Comparison of ENCODE assay signal across 8 mouse cellular contexts in genomic region chr9:74975911-74976563, GRCm38 (mm10). TPM values are rescaled to one million over a fixed set of nuclear protein-coding genes. Genes with fewer than 3 reads are reported as not detected.
DNase-seq lines count a peak whose midpoint lies in the region; ATAC-seq and TF ChIP-seq lines count a peak whose summit lies in the region.

No protein-coding gene starts in this region.

- no peaks in the 10 kb centered on the region; the same call in none of the 2 replicates for H3K27me3 ChIP-seq in erythroblast, embryonic 14.5 days (ENCODE audit: control insufficient read depth)
- H3K27me3 ChIP-seq in embryonic facial prominence, embryonic 11.5 days (ENCODE audit: control insufficient read depth, insufficient read depth, low read length), result no peaks in the 10 kb centered on the region
- no peaks in the 10 kb centered on the region for H3K27me3 ChIP-seq in heart, adult 2 months (ENCODE audit: control insufficient read depth, insufficient read depth, low read length)
- H3K27me3 ChIP-seq in kidney, adult 2 months (replicated peaks; ENCODE audit: control insufficient read depth, insufficient read depth, low read length), result no peaks in the 10 kb centered on the region
- H3K27me3 ChIP-seq in limb, embryonic 11.5 days (ENCODE audit: control insufficient read depth, insufficient read depth, low read length), result no peaks in the 10 kb centered on the region
- H3K27me3 ChIP-seq in midbrain, embryonic 13.5 days, result no peaks in the 10 kb centered on the region
- no peaks in the 10 kb centered on the region for H3K27me3 ChIP-seq in small intestine, adult 2 months (ENCODE audit: control insufficient read depth, insufficient read depth, low read length)

- peak overlapping the region; percentile 45 for H3K4me2 ChIP-seq in embryonic facial prominence, embryonic 11.5 days (ENCODE audit: low read depth, low read length)
- peak overlapping the region; percentile 64 for H3K4me2 ChIP-seq in limb, embryonic 11.5 days (ENCODE audit: low read depth, severe bottlenecking)
- peak overlapping the region; percentile 59 for H3K4me2 ChIP-seq in midbrain, embryonic 13.5 days (replicated peaks)

- under 1% methylated on average over 23 of the region's 23 CpGs for WGBS in embryonic facial prominence, embryonic 11.5 days
- under 1% methylated on average over 23 of the region's 23 CpGs for WGBS in heart, adult 2 months
- under 1% methylated on average over 23 of the region's 23 CpGs for WGBS in kidney, adult 2 months
- WGBS in limb, embryonic 11.5 days, result under 1% methylated on average over 23 of the region's 23 CpGs
- WGBS in midbrain, embryonic 13.5 days, result 0% methylated on average over 23 of the region's 23 CpGs
- WGBS in small intestine, adult 2 months, result under 1% methylated on average over 23 of the region's 23 CpGs

- 0 out of 2 replicates have a peak overlapping the region, but pooled peaks have one; percentile 14 for H3K27ac ChIP-seq in embryonic facial prominence, embryonic 11.5 days (replicated peaks; ENCODE audit: low read depth, low read length)
- peak overlapping the region; percentile 94 for H3K27ac ChIP-seq in heart, adult 2 months
- H3K27ac ChIP-seq in kidney, adult 2 months (ENCODE audit: insufficient read depth, low read depth, low read length), result peak overlapping the region; percentile 93
- H3K27ac ChIP-seq in limb, embryonic 11.5 days (replicated peaks; ENCODE audit: low read depth, low read length), result no peak overlapping the region
- peak overlapping the region; percentile 98 for H3K27ac ChIP-seq in midbrain, embryonic 13.5 days
- peak overlapping the region; percentile 80 for H3K27ac ChIP-seq in small intestine, adult 2 months (ENCODE audit: insufficient read depth, low read depth, low read length)

- H3K4me3 ChIP-seq in erythroblast, embryonic 14.5 days (replicated peaks), result peak overlapping the region; percentile 40
- H3K4me3 ChIP-seq in embryonic facial prominence, embryonic 11.5 days (ENCODE audit: low read depth, low read length), result peak overlapping the region; percentile 35
- peak overlapping the region; percentile 65 for H3K4me3 ChIP-seq in heart, adult 2 months
- peak overlapping the region; percentile 91 for H3K4me3 ChIP-seq in kidney, adult 2 months (ENCODE audit: insufficient read depth, low read depth, low read length)
- H3K4me3 ChIP-seq in limb, embryonic 11.5 days (ENCODE audit: low read depth, low read length), result peak overlapping the region; percentile 43
- H3K4me3 ChIP-seq in midbrain, embryonic 13.5 days (replicated peaks), result peak overlapping the region; percentile 47
- H3K4me3 ChIP-seq in small intestine, adult 2 months (ENCODE audit: low read depth, low read length), result peak overlapping the region; percentile 88

- peak; percentile 94 for TF ChIP-seq POLR2A in heart, adult 2 months (IDR thresholded peaks at IDR 0.05; ENCODE audit: insufficient read depth, low read depth, low read length)
- no peak for TF ChIP-seq POLR2A in kidney, adult 2 months (IDR thresholded peaks at IDR 0.05; ENCODE audit: low read depth, low read length)
- TF ChIP-seq POLR2A in small intestine, adult 2 months (IDR thresholded peaks at IDR 0.05; ENCODE audit: low read depth, low read length), result peak; percentile 81

- ATAC-seq in erythroblast, adult 5-6 weeks (replicated peaks; ENCODE audit: low FRiP score, poor library complexity, severe bottlenecking), result no peak
- peak; percentile 99 for ATAC-seq in embryonic facial prominence, embryonic 11.5 days (replicated peaks; ENCODE audit: insufficient number of reproducible peaks, low FRiP score, low TSS enrichment, low read depth)
- peak; percentile 96 for ATAC-seq in limb, embryonic 11.5 days (ENCODE audit: insufficient number of reproducible peaks, low FRiP score, low TSS enrichment, low read depth)
- ATAC-seq in midbrain, embryonic 13.5 days, result peak; percentile 99

- H3K36me3 ChIP-seq in erythroblast, embryonic 14.5 days (ENCODE audit: control insufficient read depth), result no peaks in the 10 kb centered on the region
- H3K36me3 ChIP-seq in embryonic facial prominence, embryonic 11.5 days (replicated peaks; ENCODE audit: control insufficient read depth, insufficient read depth, low read depth, low read length), result no peaks in the 10 kb centered on the region
- peaks cover 8% of the 10 kb centered on the region for H3K36me3 ChIP-seq in heart, adult 2 months (ENCODE audit: control insufficient read depth, insufficient read depth, low read length)
- no peaks in the 10 kb centered on the region for H3K36me3 ChIP-seq in kidney, adult 2 months (ENCODE audit: control insufficient read depth, insufficient read depth, low read length)
- no peaks in the 10 kb centered on the region; the same call in 1 of the 2 replicates for H3K36me3 ChIP-seq in limb, embryonic 11.5 days (ENCODE audit: control insufficient read depth, insufficient read depth, low read length)
- no peaks in the 10 kb centered on the region for H3K36me3 ChIP-seq in midbrain, embryonic 13.5 days
- no peaks in the 10 kb centered on the region for H3K36me3 ChIP-seq in small intestine, adult 2 months (ENCODE audit: control insufficient read depth, insufficient read depth, low read length)

- no peaks in the 10 kb centered on the region for H3K9me3 ChIP-seq in erythroblast, embryonic 14.5 days (ENCODE audit: control insufficient read depth, low read length)
- no peaks in the 10 kb centered on the region for H3K9me3 ChIP-seq in embryonic facial prominence, embryonic 11.5 days (replicated peaks; ENCODE audit: control insufficient read depth, low read length)
- H3K9me3 ChIP-seq in limb, embryonic 11.5 days (ENCODE audit: control insufficient read depth, low read length), result no peaks in the 10 kb centered on the region
- no peaks in the 10 kb centered on the region for H3K9me3 ChIP-seq in midbrain, embryonic 13.5 days

- peak; percentile 76 for TF ChIP-seq EP300 in heart, adult 2 months (IDR thresholded peaks at IDR 0.05; ENCODE audit: insufficient read depth, low read depth, low read length)

- peak overlapping the region; percentile 53 for H3K9ac ChIP-seq in embryonic facial prominence, embryonic 11.5 days (replicated peaks; ENCODE audit: low read length)
- peak overlapping the region; percentile 61 for H3K9ac ChIP-seq in heart, adult 2 months (ENCODE audit: low read depth, low read length)
- peak overlapping the region; percentile 62 for H3K9ac ChIP-seq in limb, embryonic 11.5 days (ENCODE audit: low read length)
- H3K9ac ChIP-seq in midbrain, embryonic 13.5 days (replicated peaks), result peak overlapping the region; percentile 76

- H3K4me1 ChIP-seq in erythroblast, embryonic 14.5 days (ENCODE audit: control insufficient read depth), result peaks cover 18% of the 10 kb centered on the region
- H3K4me1 ChIP-seq in embryonic facial prominence, embryonic 11.5 days (ENCODE audit: control insufficient read depth, insufficient read depth, low read length), result no peaks in the 10 kb centered on the region
- H3K4me1 ChIP-seq in heart, adult 2 months (ENCODE audit: control insufficient read depth, insufficient read depth, low read length), result peaks cover 21% of the 10 kb centered on the region
- H3K4me1 ChIP-seq in kidney, adult 2 months (ENCODE audit: control insufficient read depth, insufficient read depth, low read length), result peaks cover 37% of the 10 kb centered on the region
- peaks cover 6% of the 10 kb centered on the region; the same call in 1 of the 2 replicates for H3K4me1 ChIP-seq in limb, embryonic 11.5 days (ENCODE audit: control insufficient read depth, insufficient read depth, low read length)
- H3K4me1 ChIP-seq in midbrain, embryonic 13.5 days (replicated peaks), result peaks cover 62% of the 10 kb centered on the region
- peaks cover 6% of the 10 kb centered on the region for H3K4me1 ChIP-seq in small intestine, adult 2 months (ENCODE audit: control insufficient read depth, insufficient read depth, insufficient read length, low read length)

- DNase-seq in embryonic facial prominence, embryonic 11.5 days (ENCODE audit: low spot score), result peak; percentile 89
- peak; percentile 88 to 94 for DNase-seq in heart, adult 2 months
- DNase-seq in kidney, adult 2 months, result peak; percentile 94
- peak; percentile 88 for DNase-seq in limb, embryonic 11.5 days (ENCODE audit: low spot score)

- intact Hi-C loops in heart, adult 2 months (cut with DNase I), result no loop called here

- no peaks in the 10 kb centered on the region for H3K79me2 ChIP-seq in heart, adult 2 months (replicated peaks; ENCODE audit: control insufficient read depth, insufficient read depth, low read length)

- no peak for TF ChIP-seq CTCF in heart, adult 2 months (IDR thresholded peaks at IDR 0.05)
- TF ChIP-seq CTCF in kidney, adult 2 months (conservative IDR thresholded peaks at IDR 0.05; ENCODE audit: insufficient read depth, insufficient read length, low read depth, low read length), result no peak
- TF ChIP-seq CTCF in small intestine, adult 2 months (IDR thresholded peaks at IDR 0.05; ENCODE audit: extremely low read depth, insufficient read length, insufficient replicate concordance, low read depth, low read length), result no peak

RNA-seq across cellular contexts. Expression of gene Fam214a, which starts 23.4 kb away (rescaled TPM):
- polyA plus RNA-seq in erythroblast, embryonic 14.5 days (2012), result not detected in 2 replicates
- 1.0 and 3.8 TPM in 2 replicates for total RNA-seq in erythroblast, adult 5-6 weeks (2015; ENCODE audit: low replicate concordance)
- total RNA-seq in erythroblast, adult 5-6 weeks (2017; ENCODE audit: low replicate concordance), result 1.3 and 2.8 TPM in 2 replicates
- polyA plus RNA-seq in embryonic facial prominence, embryonic 11.5 days (2014; fragmentation: Nextera tagmentation; extraction: Ambion mirVana), result 11.9 and 13.3 TPM in 2 replicates
- total RNA-seq in heart, adult 2 months (2021), result 10 to 100 TPM; 20.6 to 30.2 TPM
- 10.7 and 16.5 TPM in 2 replicates for polyA plus RNA-seq in heart, adult 2 months (2012; rRNA removed)
- 12.1 and 12.8 TPM in 2 replicates for polyA plus RNA-seq in kidney, adult 2 months (2012; rRNA removed)
- polyA plus RNA-seq in limb, embryonic 11.5 days (2014; fragmentation: Nextera tagmentation; extraction: Ambion mirVana), result 6.9 and 7.6 TPM in 2 replicates
- polyA plus RNA-seq in midbrain, embryonic 13.5 days (2015; fragmentation: Nextera tagmentation; extraction: Ambion mirVana), result 31.3 TPM in 2 replicates
- 1.0 and 2.9 TPM in 2 replicates for polyA plus RNA-seq in small intestine, adult 2 months (2012; rRNA removed)

Comparison
In these comparisons a context has a peak if more than half of its experiments do, and no peak if none do; other contexts are left out.
1. H3K4me3 ChIP-seq: peak in every context shown above with its lines; median percentile 91 in kidney, adult 2 months; 88 in small intestine, adult 2 months; 65 in heart, adult 2 months; 47 in midbrain, embryonic 13.5 days; 43 in limb, embryonic 11.5 days; 40 in erythroblast, embryonic 14.5 days; 35 in embryonic facial prominence, embryonic 11.5 days.